Mouse (Mus musculus): ENCODE results near the gene Stk32c.

Stk32c gene

GRCm38 (mm10) chr7:139228447-139229171 is 15.5 kb upstream of the Stk32c start:
- no peak for DNase-seq (ENCODE audit: low spot score)

- no peak for DNase-seq (ENCODE audit: low spot score)
Observed at GRCm38 (mm10) chr7:139226416-139226815, 13.3 kb upstream of the Stk32c start.

DNA sequence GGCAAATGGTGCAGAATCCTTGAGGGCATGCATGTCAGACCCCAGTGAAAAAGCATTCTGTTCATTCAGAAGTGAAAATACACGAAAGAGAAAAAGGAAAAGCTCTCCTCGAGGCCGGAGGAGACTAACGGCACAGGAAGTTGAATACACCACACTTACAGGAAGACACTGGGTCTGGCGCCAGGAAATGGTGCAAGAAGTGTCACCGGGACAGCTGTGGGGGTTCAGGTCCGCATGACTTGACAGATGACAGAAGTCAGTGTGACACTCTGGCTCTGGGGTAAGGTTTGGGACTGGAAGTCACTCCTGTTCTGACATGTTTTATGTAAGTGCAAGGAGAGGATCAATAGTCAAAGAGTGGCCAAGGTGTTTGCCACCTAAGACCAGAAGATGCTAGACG is 11.6 kb upstream of the Stk32c start:
- no peak for DNase-seq (ENCODE audit: low spot score)

DNA sequence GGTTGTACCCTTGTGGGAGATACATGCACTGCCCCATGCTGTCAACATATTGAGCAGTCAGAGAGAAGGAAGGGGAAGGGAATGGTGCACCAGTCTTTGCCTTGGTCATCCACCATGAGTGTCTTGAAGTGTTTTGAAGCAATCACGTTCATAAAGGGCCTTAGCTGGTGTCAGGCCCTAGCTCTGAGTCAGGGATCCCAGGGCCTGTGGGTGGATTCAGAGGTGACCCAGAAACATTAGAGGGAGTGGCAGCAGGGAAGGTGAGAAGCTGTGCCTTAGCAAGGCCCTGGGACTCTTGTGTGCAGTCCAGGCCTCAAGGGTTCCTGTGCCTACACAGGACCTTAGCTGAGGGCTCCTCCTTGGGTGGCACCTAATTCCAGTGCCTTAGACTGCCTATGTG is 11.0 kb upstream of the Stk32c start:
- no peak for DNase-seq (ENCODE audit: low spot score)

DNA sequence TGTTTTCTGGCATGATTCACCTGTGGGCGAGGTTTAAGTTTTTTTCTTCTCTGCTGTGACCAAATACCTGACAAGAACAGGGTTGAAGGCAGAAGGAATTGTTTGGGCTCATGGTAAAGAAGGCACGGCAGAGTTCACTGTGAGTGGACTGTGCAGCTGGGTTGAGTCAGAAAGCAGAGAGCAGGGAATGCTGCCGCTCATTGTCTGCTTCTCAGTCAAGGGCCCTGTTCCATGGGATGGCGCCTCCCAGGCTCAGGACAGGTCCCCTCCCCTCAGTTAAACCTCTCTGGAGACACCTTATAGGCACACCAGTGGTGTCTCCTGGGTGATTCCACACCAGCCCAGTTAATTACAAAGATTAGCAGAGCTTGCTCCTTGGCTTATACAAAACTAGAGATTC is 9.2 kb upstream of the Stk32c start:
- DNase-seq (ENCODE audit: low spot score) = no peak

- DNase-seq (ENCODE audit: low spot score) = no peak
Observed at GRCm38 (mm10) chr7:139221856-139222255, 8.7 kb upstream of the Stk32c start.

- no peak for DNase-seq (ENCODE audit: low spot score)
Observed at GRCm38 (mm10) chr7:139221072-139221471, 8.0 kb upstream of the Stk32c start.

DNA sequence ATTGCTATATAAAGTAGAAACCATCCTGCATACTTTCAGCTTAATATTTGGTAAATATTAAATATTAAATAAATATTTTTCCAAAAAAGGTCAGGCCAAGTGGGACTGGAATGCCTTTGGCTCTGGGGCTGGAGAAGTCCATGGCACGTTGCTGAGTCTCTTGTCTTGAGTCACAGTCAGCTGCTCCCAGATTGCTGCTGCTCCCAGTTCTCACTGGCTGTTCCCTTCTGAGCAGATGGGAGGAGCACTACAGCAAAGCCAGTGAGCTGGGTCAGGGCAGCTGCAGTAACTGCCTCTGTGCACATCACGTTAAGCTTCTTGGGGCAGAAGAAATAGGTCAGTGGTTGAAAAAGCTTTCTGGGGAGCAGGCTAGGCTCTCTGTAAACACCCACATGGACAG is 7.2 kb upstream of the Stk32c start:
- DNase-seq (ENCODE audit: low spot score) = no peak

DNA sequence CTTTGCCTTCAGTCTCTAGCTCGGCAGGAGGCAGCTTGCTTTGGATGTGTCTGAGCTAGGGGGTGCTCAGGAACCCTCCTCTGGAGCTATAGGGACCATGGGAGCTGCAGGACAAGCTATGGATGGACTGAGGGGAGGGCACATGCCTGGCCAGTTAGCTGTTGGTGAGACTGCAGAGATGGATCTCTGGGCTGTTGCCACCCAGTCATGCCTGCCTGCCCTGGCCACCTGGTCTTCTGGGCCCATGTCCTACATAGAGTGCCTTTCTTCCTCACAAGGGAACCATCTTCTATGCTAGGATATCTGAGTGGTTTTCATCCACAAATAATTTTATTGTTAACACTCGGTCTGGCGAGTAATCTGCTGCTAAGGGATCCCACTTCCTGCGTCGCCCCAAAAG is 6.4 kb upstream of the Stk32c start:
- DNase-seq (ENCODE audit: low spot score) = no peak

- DNase-seq (ENCODE audit: low spot score) = no peak
Observed at GRCm38 (mm10) chr7:139218641-139219415, 5.7 kb upstream of the Stk32c start.

GRCm38 (mm10) chr7:139217046-139217445 is 3.9 kb upstream of the Stk32c start:
- no peak for DNase-seq (ENCODE audit: low spot score)

- no peak for DNase-seq (ENCODE audit: low spot score)
Observed at GRCm38 (mm10) chr7:139216464-139216863, 3.4 kb upstream of the Stk32c start.

DNA sequence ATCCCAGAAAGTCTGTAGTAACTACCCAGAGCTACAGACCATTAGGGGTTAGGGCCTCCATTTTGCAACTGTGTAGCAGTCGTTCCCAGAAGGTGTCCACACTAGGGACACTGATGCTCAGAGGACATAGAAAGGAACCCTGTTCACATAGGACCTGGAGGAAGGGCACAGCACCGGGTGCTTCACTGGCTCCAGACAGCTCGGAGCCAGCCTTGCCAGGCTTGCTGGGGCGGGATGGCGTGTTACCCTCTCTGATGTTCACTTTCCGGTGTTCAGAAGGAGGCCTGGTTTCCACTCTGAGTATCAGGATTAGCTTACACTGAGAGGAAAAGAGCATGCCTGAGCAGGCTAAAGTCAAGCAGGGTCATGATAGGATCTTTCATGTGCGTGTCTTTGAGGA is 2.8 kb upstream of the Stk32c start:
- DNase-seq (ENCODE audit: low spot score) = no peak

DNA sequence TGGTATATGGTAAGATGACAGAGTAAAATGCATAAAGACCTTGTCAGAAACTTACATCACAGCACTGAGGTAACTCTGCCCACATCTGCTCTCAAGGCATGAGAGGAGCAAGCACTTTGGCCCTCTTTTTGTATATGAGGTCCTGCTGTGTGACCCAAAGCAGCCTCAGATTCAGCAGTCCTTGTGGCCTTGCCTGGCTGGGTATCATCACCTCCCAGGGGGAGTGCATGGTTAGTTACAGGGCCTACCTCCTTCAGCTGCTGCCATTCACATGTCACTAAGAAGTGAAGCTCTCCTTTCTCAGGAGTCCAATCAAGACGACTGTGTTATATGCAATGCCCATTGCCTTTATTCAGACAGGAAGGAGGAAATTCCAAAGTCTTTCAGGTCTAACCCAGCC is 2.4 kb upstream of the Stk32c start:
- no peak for DNase-seq (ENCODE audit: low spot score)

DNA sequence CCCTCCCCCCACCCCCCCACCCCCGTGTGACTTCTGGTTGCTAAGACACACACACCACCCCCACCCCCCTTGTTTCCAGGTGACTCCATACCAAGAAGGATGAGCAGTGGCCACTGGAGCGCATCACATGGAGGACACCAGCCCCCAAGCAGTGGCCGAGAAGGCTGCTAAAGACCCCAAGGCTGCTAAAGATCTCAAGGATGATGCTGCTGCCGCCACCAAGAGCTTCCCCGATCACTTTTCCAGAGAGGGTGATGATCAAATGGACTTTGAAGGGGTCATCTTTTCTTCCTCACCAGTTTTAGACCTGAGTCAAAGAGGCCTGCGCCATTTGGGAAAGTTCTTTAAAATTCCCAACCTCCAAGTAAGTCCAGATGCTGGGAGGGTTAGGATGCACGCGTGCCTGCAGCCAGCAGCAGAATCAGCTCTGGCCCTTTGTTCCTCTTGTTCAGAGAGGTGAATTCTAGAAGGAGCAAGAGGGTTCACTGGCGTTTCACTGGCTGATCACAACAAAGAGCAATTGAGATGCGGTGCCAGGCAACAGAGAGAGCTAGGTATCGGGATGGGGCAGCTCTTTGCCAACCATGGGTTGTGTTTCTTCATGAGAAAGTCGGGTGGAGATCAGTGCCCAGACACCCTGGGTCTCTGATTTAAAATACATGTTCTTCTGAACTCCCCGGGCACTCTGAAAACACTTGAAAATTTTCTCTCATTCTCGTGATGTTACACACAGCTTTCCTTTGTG is 1.7 kb upstream of the Stk32c start:
- no peak for DNase-seq (ENCODE audit: low spot score)

- no peak for DNase-seq (ENCODE audit: low spot score)
Observed at GRCm38 (mm10) chr7:139214160-139214559, 1.1 kb upstream of the Stk32c start.

- DNase-seq (ENCODE audit: low spot score) = no peak
Observed at GRCm38 (mm10) chr7:139213751-139214150, 644 bp upstream of the Stk32c start.

DNA sequence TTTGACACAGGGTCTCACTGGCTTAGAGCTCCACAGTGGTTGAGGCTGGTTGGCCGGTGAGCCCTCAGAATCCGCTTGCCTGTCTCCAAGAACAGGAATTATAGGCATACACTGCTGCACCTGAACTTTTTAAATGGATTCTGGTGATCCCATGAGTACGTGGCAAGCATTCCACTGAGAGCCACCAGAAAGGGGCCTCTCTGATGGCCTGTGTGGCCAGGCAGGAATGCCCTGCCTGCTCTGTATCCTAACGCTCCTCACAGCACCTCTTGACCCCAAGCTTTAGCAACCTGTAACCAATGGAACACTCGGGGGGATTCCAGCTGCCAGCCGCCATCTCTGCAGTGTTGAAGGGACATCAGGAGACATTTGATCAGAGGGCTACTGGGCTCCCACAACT is 1.3 kb downstream of the Stk32c start:
- no peak for DNase-seq (ENCODE audit: low spot score)

DNA sequence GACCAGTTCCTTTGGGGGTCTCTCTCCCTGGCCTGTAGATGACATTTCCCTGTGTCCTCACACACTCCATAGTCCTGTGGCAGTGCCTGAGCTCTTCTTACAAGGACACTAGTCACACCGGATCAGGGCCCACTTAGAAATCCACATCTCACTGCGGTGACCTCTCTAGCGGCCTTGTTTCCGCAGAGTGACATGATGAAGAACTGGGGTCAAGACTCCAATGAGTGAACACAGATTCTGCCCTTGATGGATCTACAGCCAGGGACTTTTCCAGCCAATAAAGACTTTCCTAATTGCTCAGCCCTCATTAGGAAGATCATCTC is 4.4 kb downstream of the Stk32c start:
- DNase-seq (ENCODE audit: low spot score) = no peak

DNA sequence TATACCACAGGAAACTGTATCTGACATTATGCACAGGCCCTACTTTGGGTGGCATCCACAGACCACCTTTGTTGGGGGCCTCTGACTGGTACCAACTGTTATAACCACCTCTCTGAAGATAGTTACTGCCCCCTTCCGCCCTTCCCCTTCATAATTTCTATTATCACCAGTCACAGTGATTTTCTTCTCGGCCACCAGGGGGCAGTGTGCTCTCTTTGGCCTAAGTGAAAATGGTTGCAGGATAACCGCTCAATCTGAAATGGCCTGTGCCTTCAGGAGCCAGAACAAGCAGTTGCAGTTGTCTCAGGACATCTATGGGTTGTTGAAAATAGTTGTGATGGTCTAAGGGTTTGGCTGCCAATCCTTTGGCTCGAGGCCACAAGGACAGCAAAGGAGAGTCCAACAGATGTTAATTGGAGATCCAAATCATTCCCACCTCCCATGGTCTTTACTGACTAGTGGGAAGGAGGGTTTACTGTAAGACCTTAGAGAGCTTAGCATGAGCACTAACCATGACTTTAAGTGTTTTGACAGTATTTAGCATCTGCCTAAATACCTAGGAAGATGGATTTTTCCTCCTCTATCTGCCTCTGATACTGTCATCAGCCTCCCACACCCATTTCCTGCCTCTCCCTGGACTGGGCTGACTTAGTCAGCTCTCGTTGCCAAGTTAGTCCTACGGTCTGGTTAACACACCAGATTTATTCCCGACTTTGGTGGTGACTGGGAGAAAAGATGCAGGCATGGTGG is 4.9 kb downstream of the Stk32c start:
- DNase-seq (ENCODE audit: low spot score) = no peak

DNA sequence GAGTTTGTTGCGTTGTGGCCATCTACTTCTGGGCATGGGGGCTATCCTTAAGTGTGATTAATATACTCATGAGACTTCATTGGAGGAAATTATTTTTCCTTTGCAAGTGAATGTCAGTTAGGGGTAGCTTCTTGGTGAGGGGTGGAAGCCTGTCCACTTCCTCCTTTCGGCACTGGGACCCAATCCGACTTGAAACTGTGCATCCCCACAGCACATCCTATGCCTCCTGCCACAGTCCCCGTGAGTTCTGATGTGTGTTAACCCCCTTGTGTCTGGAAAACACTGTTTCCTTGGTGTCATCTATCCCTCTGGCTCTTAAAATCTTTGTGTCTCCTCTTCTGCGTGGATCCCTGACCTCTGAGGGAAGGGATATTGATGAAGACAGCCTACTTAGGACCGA is 11.9 kb downstream of the Stk32c start:
- no peak for DNase-seq (ENCODE audit: low spot score)

DNA sequence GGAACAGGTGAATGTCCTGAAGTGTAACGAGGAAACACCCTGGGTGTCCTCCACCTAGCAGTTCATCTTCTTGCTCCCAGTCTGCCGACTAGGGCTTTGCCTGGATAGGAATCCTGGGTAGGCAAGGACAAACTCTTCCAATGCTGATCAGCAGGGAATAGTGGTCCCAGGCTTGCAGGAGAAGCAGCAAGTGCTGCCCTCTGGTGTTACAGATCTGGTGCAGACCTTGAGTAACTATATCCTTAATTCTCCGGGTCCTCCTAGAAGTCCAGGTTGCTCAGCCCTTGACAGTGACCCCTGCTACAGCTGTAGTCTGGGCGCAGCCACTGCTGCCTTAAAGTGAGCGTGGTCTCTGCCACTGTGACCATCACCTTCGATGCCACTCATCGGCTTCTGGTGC is 13.0 kb downstream of the Stk32c start:
- DNase-seq (ENCODE audit: low spot score) = no peak

- no peak for DNase-seq (ENCODE audit: low spot score)
Observed at GRCm38 (mm10) chr7:139197022-139197421, 16.1 kb downstream of the Stk32c start.
